Mouse (Mus musculus) liver, embryonic 16.5 days (tissue): Measurements from ENCODE around the gene Cbx2. TPM values are rescaled to one million over a fixed set of nuclear protein-coding genes. Genes with fewer than 3 reads are reported as not detected.
A peak's percentile ranks its signal among the peaks of the same experiment; 100 is the strongest.

ENCODE experiments used
- ATAC-seq: fragments of 200-750 bp; cut with Nextera tagmentation; 2 replicates; pipeline ENCODE4 v1.8.0; 2017; ENCODE audit warnings: low read depth, mild to moderate bottlenecking, moderate number of reproducible peaks, moderate library complexity
- H3K27ac ChIP-seq: fragments of 300-500 bp; sonication (generic); 2 replicates; pipeline ENCODE4 v1.5.1; 2014; ENCODE audit warnings: mild to moderate bottlenecking, low read length
- H3K27me3 ChIP-seq: fragments of 300-500 bp; sonication (generic); 2 replicates; pipeline ENCODE4 v1.6.1; 2014; ENCODE audit warnings: low read depth, low read length, mixed read lengths; ENCODE audit not compliant: control insufficient read depth, insufficient read depth
- H3K36me3 ChIP-seq: fragments of 300-500 bp; sonication (generic); 2 replicates; pipeline ENCODE4 v1.6.1; 2014; ENCODE audit warnings: mild to moderate bottlenecking; ENCODE audit not compliant: control insufficient read depth, insufficient read depth
- H3K4me1 ChIP-seq: fragments of 300-500 bp; sonication (generic); 2 replicates; pipeline ENCODE4 v1.6.1; 2014; ENCODE audit warnings: low read depth, low read length, mixed read lengths; ENCODE audit not compliant: control insufficient read depth
- H3K4me2 ChIP-seq: fragments of 300-500 bp; sonication (generic); 2 replicates; pipeline ENCODE4 v1.6.1; 2014; ENCODE audit warnings: low read depth, low read length, mixed read lengths
- H3K4me3 ChIP-seq: fragments of 300-500 bp; sonication (generic); 2 replicates; pipeline ENCODE4 v1.5.1; 2014; ENCODE audit warnings: low read depth, mild to moderate bottlenecking, low read length
- H3K9ac ChIP-seq: fragments of 300-500 bp; sonication (generic); 2 replicates; pipeline ENCODE4 v1.6.1; 2014; ENCODE audit warnings: low read depth, low read length
- H3K9me3 ChIP-seq: fragments of 300-500 bp; sonication (generic); replicated peaks from 2 replicates; pipeline ENCODE4 v1.6.1; 2016; ENCODE audit warnings: low read length; ENCODE audit not compliant: control insufficient read depth
- WGBS: fragments of 180-500 bp; shearing (Covaris S2); extraction: QIAGEN DNeasy Blood & Tissue Kit; methylation state at CpG from one replicate; pipeline ENCODE4 v1.1.7; 2014; ENCODE audit not compliant: insufficient replicate concordance; 5-methylcytosine and 5-hydroxymethylcytosine counted together
- polyA plus RNA-seq: library from polyadenylated mRNA; unstranded; fragments of >200 nt; fragmentation: Nextera tagmentation; extraction: Ambion mirVana; gene quantifications from 2 replicates; pipeline ENCODE4 v1.2.1, GENCODE M21; 2015

Cbx2 gene
- polyA plus RNA-seq, 1 experiment from 2014 or later = 3.3 TPM

GRCm38 (mm10) chr11:119043761-119044550, 21.2 kb downstream of the Cbx2 start:
- Histone ChIP-seq H3K27ac (no peak overlapping the region), H3K4me2 (0 out of 2 replicates have a peak overlapping the region, but pooled peaks have one; percentile 22), H3K9ac (no peak overlapping the region), H3K4me1 (peaks cover 33% of the 10 kb centered on the region), H3K36me3 (no peaks in the 10 kb centered on the region), H3K4me3 (no peak overlapping the region), H3K9me3 (no peaks in the 10 kb centered on the region), H3K27me3 (peaks cover 97% of the 10 kb centered on the region)
- WGBS = 5% methylated on average over 10 of the region's 10 CpGs
- no peak for ATAC-seq

- H3K4me1 ChIP-seq = peaks cover 27% of the 10 kb centered on the region
- 3% methylated on average over 41 of the region's 41 CpGs for WGBS
- no peak for ATAC-seq
- H3K27ac ChIP-seq = no peak overlapping the region
- H3K9me3 ChIP-seq = no peaks in the 10 kb centered on the region
- H3K4me3 ChIP-seq = no peak overlapping the region
- H3K27me3 ChIP-seq = peaks cover 98% of the 10 kb centered on the region
- H3K4me2 ChIP-seq = peak overlapping the region; percentile 22; the same call in 1 of the 2 replicates
- no peaks in the 10 kb centered on the region for H3K36me3 ChIP-seq
- no peak overlapping the region for H3K9ac ChIP-seq
Observed at GRCm38 (mm10) chr11:119044551-119045337, 22.0 kb downstream of the Cbx2 start.

GRCm38 (mm10) chr11:119046601-119047245, 24.0 kb downstream of the Cbx2 start:
- Histone ChIP-seq H3K9me3 (no peaks in the 10 kb centered on the region), H3K4me1 (peaks cover 17% of the 10 kb centered on the region), H3K36me3 (no peaks in the 10 kb centered on the region), H3K27ac (no peak overlapping the region), H3K4me2 (no peak overlapping the region), H3K9ac (no peak overlapping the region), H3K27me3 (peaks cover 100% of the 10 kb centered on the region), H3K4me3 (no peak overlapping the region; the same call in 1 of the 2 replicates)
- 3% methylated on average over 39 of the region's 39 CpGs for WGBS
- ATAC-seq = peak; percentile 72

GRCm38 (mm10) chr11:119047261-119048132, 24.7 kb downstream of the Cbx2 start:
- Histone ChIP-seq H3K4me3 (no peak overlapping the region; the same call in 1 of the 2 replicates), H3K4me2 (no peak overlapping the region), H3K36me3 (no peaks in the 10 kb centered on the region), H3K9ac (no peak overlapping the region), H3K4me1 (peaks cover 15% of the 10 kb centered on the region), H3K27me3 (peaks cover 100% of the 10 kb centered on the region), H3K27ac (no peak overlapping the region), H3K9me3 (no peaks in the 10 kb centered on the region)
- WGBS = 2% methylated on average over 43 of the region's 43 CpGs
- no peak for ATAC-seq

- Histone ChIP-seq H3K9me3 (no peaks in the 10 kb centered on the region), H3K4me2 (no peak overlapping the region), H3K36me3 (no peaks in the 10 kb centered on the region), H3K27ac (no peak overlapping the region), H3K4me3 (no peak overlapping the region), H3K27me3 (peaks cover 100% of the 10 kb centered on the region), H3K4me1 (peaks cover 19% of the 10 kb centered on the region), H3K9ac (no peak overlapping the region)
- 1% methylated on average over 13 of the region's 13 CpGs for WGBS
- no peak for ATAC-seq
Observed at GRCm38 (mm10) chr11:119048133-119048510, 25.4 kb downstream of the Cbx2 start.

GRCm38 (mm10) chr11:119050361-119050760, 27.6 kb downstream of the Cbx2 start:
- no peak for ATAC-seq

GRCm38 (mm10) chr11:119051426-119051825, 28.7 kb downstream of the Cbx2 start:
- H3K36me3 ChIP-seq = no peaks in the 10 kb centered on the region
- no peak overlapping the region for H3K27ac ChIP-seq
- H3K9ac ChIP-seq = no peak overlapping the region
- no peak overlapping the region for H3K4me2 ChIP-seq
- no peak overlapping the region for H3K4me3 ChIP-seq
- no peaks in the 10 kb centered on the region for H3K9me3 ChIP-seq
- no peak for ATAC-seq
- peaks cover 100% of the 10 kb centered on the region for H3K27me3 ChIP-seq
- H3K4me1 ChIP-seq = peaks cover 14% of the 10 kb centered on the region

More at GRCm38 (mm10) chr11:119050361-119050760, 27.6 kb downstream of the Cbx2 start:
- Histone ChIP-seq H3K4me1 (peaks cover 16% of the 10 kb centered on the region), H3K27ac (no peak overlapping the region), H3K9me3 (no peaks in the 10 kb centered on the region), H3K4me3 (no peak overlapping the region), H3K4me2 (no peak overlapping the region), H3K9ac (no peak overlapping the region), H3K36me3 (no peaks in the 10 kb centered on the region), H3K27me3 (peaks cover 100% of the 10 kb centered on the region)
- WGBS = 9% methylated on average over 2 of the region's 2 CpGs

GRCm38 (mm10) chr11:119051927-119052660, 29.3 kb downstream of the Cbx2 start:
- Histone ChIP-seq H3K9ac (no peak overlapping the region), H3K27ac (no peak overlapping the region), H3K4me2 (no peak overlapping the region), H3K4me1 (peaks cover 8% of the 10 kb centered on the region), H3K4me3 (no peak overlapping the region), H3K36me3 (no peaks in the 10 kb centered on the region), H3K9me3 (no peaks in the 10 kb centered on the region), H3K27me3 (peaks cover 100% of the 10 kb centered on the region)
- 4% methylated on average over 15 of the region's 15 CpGs for WGBS
- no peak for ATAC-seq
